Mouse (Mus musculus) adrenal gland, postnatal 4 days (tissue): Measurements from ENCODE around the gene Heyl. TPM values are rescaled to one million over a fixed set of nuclear protein-coding genes. Genes with fewer than 3 reads are reported as not detected.

ENCODE experiments used
- DNase-seq, 2 experiments: peaks; one replicate each; pipeline ENCODE4 v3.0.0; 2021 to 2022; ENCODE audit warnings: low spot score in 2 of 2, mixed read lengths in 2 of 2
- long read RNA-seq, 2 experiments: library from polyadenylated mRNA; stranded (forward); transcript quantifications; one replicate each; pipeline ENCODE4 v2.0.0; 2021
- total RNA-seq, 2 experiments: library from RNA; stranded (reverse); gene quantifications; 2 replicates each; pipeline ENCODE4 v1.2.3; 2021

The Heyl gene
- total RNA-seq = 10 to 100 TPM; 12.4 to 17.6 TPM
- long read RNA-seq, experiment 1, full-length matches to known transcripts = 3 of 7 reads
- long read RNA-seq, experiment 1, partial matches to known transcripts = 0 of 7 reads
- long read RNA-seq, experiment 1, other reads (novel, unspliced or antisense) = 4 of 7 reads
- long read RNA-seq, experiment 2, full-length matches to known transcripts = 5 of 17 reads
- long read RNA-seq, experiment 2, partial matches to known transcripts = 0 of 17 reads
- long read RNA-seq, experiment 2, other reads (novel, unspliced or antisense) = 12 of 17 reads

DNA sequence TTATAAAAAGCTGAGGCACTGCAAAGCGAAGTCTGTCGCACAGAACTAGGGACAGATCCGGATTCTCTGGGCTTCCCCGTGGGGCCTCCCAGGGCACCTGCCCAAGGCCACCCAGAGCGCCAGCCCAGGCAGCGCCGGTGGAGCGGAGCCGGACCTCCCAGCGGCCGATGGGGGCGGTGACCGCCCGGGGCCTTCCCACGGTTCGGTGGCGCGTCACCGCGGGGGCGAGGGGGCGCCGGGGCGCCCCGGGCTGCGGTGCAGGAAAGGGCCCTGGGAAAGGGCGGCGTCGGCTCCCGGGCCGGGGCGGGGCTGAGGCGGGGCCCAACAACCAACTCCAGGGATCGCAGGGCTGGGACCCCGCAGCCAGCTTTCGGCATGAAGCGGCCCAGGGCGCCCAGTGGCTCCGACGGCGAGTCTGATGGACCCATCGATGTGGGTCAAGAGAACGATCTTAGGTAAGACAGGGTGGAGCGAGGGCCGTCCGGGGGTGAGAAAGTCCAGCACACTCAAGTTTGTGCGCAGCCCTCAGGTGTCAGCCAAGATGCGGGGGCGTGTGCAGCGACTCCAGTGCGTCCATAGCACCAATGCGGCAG is at the start of gene Heyl:
Gene Heyl (plus strand): TSS at position 65 of the 593 bp plus-strand sequence.
- DNase-seq = no peak

- no peak for DNase-seq
These were observed 48.5 kb upstream of the Heyl start for GRCm38 (mm10) chr4:123184816-123185215.

- DNase-seq = no peak
These were observed 41.0 kb upstream of the Heyl start for GRCm38 (mm10) chr4:123192336-123192735.

DNA sequence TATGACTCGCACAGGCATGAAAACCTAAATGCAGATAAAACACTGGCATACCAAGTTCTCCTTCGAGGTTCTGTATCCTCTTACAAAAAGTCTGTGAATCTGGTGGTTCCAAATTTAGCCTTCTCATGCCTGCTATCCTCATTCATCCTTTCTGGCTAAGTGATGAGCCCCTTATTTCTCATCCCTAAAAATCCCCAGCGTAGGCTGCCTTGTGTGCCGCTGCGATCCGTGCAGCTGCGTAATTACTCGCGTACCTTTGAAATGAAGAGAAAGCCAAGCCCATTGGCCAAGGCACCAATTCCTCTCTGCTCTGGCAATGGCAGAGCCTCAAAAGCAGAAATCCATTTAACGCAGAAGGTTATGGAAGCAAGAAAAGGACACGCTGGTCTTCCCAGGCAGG is 39.6 kb upstream of the Heyl start:
- no peak for DNase-seq

DNA sequence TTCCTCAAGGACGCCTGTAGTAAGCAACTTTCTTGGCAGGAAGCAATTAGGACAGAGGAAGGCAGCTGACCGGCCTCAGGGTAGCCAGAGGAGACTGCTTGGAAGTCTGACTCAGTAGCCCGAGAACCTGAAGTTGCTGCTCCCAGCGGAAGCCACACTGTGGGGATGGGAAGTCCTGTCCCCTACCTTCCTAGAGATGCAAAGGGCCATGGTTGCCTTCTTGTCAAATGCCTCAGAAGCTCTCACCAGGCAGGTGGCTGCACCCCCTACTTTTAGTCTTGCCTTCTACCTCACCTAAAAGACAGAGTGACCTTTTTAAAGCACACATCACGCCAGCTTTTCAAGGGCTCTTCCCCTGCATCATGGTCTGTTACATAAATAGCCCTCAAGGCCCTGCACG is 36.7 kb upstream of the Heyl start:
- no peak for DNase-seq

GRCm38 (mm10) chr4:123200771-123201185 is 32.6 kb upstream of the Heyl start:
- no peak for DNase-seq

DNA sequence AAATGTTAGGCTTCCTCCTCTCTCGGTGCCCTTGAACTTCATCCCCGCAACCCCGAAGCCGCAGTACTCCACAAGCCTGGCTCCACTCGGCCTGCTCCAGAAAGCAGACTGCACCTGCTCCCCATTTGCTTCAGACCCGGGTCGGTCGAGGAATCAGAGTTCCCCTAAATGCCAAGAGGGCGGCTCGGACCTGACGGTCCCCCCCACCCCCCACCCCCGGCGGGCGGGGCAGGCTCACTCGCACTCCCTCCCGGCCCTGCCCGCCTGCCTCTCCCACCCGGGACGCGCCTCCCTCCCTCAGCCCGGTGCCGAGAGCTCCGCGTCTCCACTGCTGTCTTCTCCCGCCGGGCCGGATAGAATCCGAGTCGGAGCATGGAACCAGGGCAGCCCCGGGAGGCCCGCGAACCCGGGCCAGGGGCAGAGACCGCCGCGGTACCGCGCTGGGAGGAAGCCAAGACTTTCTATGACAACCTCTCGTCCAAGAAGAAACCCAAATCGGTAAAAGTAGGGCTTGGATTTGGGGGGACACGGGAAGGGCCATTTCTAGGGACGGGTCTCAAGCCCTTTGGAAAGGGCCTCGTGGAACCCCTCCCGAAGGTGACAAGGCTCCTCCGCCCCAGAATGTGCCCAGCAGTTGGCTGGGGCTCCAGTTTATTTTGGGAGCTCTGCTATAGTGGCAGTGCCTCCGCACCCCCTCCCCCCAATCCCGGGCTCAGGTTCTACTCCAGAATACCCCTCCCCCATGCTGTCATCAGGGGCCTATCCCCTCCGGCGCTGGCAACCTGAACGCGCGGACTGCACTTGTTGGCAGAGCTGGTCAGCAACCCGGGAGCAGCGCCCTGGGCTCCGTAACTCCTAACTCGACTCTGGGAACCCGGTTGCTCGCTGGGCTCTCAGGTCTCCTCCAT is 31.9 kb upstream of the Heyl start, which contains the start of gene Nt5c1a:
Gene Nt5c1a (plus strand): TSS at position 319 of the 908 bp plus-strand sequence.
- DNase-seq = no peak

- no peak for DNase-seq
These were observed 31.3 kb upstream of the Heyl start for GRCm38 (mm10) chr4:123202094-123202420.

DNA sequence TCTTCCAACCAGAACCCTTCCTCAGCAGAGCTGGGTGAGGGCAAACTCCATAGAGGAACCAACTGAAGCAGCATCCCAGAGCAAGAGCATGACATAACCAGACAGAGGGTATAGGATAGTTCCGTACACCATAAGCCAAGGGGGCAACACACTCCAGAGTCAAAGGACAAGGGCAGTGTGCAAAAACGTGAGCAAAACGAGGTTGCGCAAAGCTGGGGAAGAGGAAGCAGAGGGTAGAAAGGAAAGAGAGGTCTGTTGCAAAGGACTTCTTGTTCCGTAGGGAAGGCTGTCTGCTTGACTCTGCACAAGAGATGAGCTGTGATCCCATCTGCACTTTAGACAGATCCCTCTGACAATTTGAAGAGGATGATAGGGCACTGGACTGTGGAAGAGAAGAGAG is 26.0 kb upstream of the Heyl start:
- no peak for DNase-seq

DNA sequence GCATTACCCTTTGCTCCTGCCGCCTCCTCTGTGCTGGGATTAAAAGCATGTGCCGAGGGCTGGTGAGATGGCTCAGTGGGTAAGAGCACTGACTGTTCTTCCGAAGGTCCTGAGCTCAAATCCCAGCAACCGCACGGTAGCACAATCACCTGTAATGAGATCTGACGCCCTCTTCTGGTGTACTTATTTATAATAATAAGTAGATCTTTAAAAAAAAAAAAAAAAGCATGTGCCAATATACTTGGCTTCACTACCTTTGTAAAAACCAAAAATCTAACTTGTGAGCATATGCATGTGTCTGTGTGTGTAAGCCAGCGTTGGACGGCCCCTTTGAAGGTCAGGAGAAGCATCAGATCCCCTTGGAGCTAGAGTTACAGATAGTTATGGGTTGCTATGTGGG is 22.4 kb upstream of the Heyl start:
- no peak for DNase-seq

GRCm38 (mm10) chr4:123211453-123211852 is 21.9 kb upstream of the Heyl start:
- no peak for DNase-seq

- no peak for DNase-seq
These were observed 21.0 kb upstream of the Heyl start for GRCm38 (mm10) chr4:123212330-123212729.

DNA sequence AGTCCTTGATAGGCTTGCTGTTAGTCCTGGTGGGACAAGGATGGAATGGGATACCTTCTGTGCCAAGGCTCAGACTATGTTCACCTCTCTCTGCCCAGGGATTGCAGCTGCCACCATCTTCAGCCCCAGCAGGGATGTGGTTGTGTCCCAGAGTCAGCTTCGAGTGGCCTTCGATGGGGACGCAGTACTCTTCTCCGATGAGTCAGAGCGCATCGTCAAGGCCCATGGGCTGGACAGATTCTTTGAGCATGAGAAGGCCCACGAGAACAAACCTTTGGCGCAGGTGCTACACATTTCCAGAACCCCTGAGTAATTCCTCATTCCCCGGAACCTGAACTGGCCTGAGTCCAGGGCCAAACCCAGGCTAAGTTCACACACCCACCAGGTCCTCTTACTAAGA is 19.4 kb upstream of the Heyl start:
- DNase-seq = no peak

GRCm38 (mm10) chr4:123215367-123215766 is 18.0 kb upstream of the Heyl start:
- DNase-seq = no peak

- no peak for DNase-seq
These were observed 16.6 kb upstream of the Heyl start for GRCm38 (mm10) chr4:123216782-123217181.

DNA sequence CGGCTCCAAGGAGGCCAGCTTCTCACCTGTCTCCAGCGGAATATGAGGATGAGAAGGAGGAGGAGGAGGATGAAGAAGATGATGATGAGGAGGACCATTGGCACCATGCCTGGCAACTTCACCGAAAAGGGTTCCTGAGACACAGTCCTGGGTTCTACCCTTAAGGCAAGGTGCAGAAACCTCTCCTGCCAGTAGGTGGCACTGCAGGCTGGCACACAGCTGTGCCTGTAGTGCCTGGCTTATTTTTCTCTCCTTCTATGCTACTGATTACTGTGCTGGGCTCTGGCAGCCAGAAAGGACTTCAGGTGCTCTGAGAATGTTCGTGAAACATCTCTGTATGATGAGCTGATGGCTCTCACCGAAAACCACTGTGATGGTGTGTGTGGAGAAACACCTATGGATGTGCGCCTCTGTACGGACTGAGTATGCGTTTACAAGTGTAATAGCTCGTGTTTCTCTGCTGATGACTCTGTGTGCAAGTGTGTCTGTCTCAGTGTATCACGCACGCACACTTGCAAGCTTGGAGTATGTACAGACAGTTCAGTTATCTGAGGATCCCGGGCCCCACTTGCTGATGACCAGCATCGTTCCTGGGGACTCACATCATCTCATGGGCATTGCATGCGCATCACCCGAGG is 13.5 kb upstream of the Heyl start:
- DNase-seq = peak in 1 of 2 experiments; percentile 58

- DNase-seq = no peak
These were observed 12.7 kb upstream of the Heyl start for GRCm38 (mm10) chr4:123220637-123221036.

DNA sequence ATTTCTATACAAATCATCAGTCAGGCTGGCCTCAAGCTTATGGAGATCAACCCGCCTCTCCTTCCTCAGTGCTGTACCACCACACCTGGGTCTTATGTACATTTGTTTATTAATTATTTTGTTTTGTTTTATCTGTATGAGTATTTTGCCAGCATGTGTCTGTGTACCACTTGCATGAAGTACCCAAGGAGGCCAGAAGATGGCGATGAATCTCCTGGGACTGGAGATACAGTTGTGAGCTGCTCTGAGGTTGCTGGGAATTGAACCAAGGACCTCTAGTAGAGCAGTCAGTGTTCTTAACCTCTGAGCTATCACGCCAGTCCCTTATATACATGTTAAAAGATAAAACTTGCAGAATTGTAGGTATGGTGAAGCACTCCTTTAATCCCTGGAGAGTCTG is 10.0 kb upstream of the Heyl start:
- no peak for DNase-seq

DNA sequence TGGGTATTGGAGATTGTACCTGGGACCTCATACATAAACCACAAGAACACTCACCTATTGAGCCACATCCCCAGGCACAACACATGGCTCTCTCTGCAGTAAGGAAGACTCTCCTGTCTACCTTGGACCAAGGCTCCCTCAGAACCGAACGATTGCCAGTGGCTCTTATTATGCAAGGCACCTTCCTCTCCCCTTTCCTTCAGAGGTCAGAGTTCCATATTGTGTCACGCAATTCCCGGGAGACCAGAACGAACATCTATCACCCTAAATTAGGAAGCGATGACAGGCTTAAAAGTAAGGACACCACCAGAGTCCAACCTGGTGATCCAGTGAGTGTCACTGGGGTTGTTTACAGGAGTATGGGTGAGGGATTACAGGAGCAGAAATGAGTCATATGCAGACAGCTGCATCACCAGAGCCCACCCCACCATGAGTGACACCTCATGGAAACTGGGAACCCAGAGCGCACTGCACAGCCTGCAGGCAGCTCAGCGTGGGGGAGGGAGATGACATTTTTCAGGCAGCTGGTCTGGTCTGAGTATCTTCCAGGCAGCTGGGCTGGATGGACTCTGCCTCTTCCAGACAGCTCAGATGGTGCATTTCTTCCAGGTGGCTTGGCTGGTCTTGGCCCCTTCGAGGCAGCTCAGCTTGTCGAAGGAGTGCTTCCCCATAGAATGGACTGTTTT is 7.5 kb upstream of the Heyl start:
- no peak for DNase-seq

GRCm38 (mm10) chr4:123227707-123228106 is 5.6 kb upstream of the Heyl start:
- DNase-seq = no peak

DNA sequence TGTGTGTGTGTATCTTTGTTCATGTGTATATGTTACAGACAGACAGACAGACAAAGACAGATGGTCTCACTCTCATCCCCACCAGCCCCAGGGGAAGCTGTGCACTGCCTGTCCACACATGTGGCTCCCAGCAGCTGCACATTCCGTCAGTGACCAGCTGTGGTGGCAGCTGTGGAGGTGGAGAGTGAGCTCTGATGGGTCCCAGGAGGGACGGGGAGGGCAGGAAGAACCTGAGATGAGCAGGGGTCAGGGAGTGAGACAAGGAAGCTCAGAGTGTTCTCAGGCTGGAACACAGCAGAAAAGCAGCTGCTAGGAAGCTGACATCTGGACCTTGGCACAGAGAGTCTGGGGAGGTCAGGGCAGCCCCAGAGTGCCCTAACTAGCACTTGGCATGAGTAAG is 5.1 kb upstream of the Heyl start:
- no peak for DNase-seq
